In genomic region chr4:62501964-62502732, GRCm38 (mm10) we compare ENCODE assay signal across 8 mouse cellular contexts. TPM values are rescaled to one million over a fixed set of nuclear protein-coding genes. Genes with fewer than 3 reads are reported as not detected.
A peak's percentile ranks its signal among the peaks of the same experiment; 100 is the strongest.
DNase-seq lines count a peak whose midpoint lies in the region; ATAC-seq lines count a peak whose summit lies in the region.

No protein-coding gene starts in this region.

- H3K9ac ChIP-seq in intestine, embryonic 16.5 days (ENCODE audit: low read depth, low read length), result peak overlapping the region; percentile 90

- no peaks in the 10 kb centered on the region for H3K27me3 ChIP-seq in intestine, embryonic 16.5 days (replicated peaks; ENCODE audit: control insufficient read depth, insufficient read depth, low read length)
- no peaks in the 10 kb centered on the region for H3K27me3 ChIP-seq in midbrain, embryonic 10.5 days (ENCODE audit: low read depth, poor library complexity, severe bottlenecking)

- H3K4me3 ChIP-seq in intestine, embryonic 16.5 days (ENCODE audit: low read length), result peak overlapping the region; percentile 79
- peak overlapping the region; percentile 90 for H3K4me3 ChIP-seq in midbrain, embryonic 10.5 days

- peaks cover 8% of the 10 kb centered on the region for H3K4me1 ChIP-seq in intestine, embryonic 16.5 days (ENCODE audit: control insufficient read depth, insufficient read depth, low read length)
- peaks cover 13% of the 10 kb centered on the region for H3K4me1 ChIP-seq in midbrain, embryonic 10.5 days

- H3K36me3 ChIP-seq in intestine, embryonic 16.5 days (ENCODE audit: control insufficient read depth, insufficient read depth, low read length), result peaks cover 10% of the 10 kb centered on the region
- H3K36me3 ChIP-seq in midbrain, embryonic 10.5 days, result peaks cover 20% of the 10 kb centered on the region

- peak overlapping the region; percentile 56 for H3K4me2 ChIP-seq in intestine, embryonic 16.5 days (ENCODE audit: low read depth, low read length)

- peak overlapping the region; percentile 92 for H3K27ac ChIP-seq in intestine, embryonic 16.5 days (ENCODE audit: low read length)
- peak overlapping the region; percentile 84 for H3K27ac ChIP-seq in midbrain, embryonic 10.5 days (replicated peaks)

- ATAC-seq in intestine, embryonic 16.5 days, result peak; percentile 87

- DNase-seq in adrenal gland, adult 8-10 months, result peak; percentile 91
- peak; percentile 95 for DNase-seq in embryo, embryonic 11.5 days (ENCODE audit: low read depth, low spot score)
- DNase-seq in gastrocnemius, postnatal 36 days, result peak; percentile 85 to 89
- peak; percentile 90 to 91 for DNase-seq in left cerebral cortex, postnatal 36 days (ENCODE audit: low spot score in 2 of 2)
- peak; percentile 92 for DNase-seq in midbrain, embryonic 10.5 days (ENCODE audit: low spot score)
- DNase-seq in right cerebral cortex, postnatal 36 days (ENCODE audit: low spot score in 2 of 2), result peak; percentile 87 to 88
- DNase-seq in urinary bladder, postnatal 4 days (ENCODE audit: low spot score in 2 of 2), result peak; percentile 82 to 89

- WGBS in intestine, embryonic 16.5 days, result 2% methylated on average over 38 of the region's 38 CpGs
- WGBS in midbrain, embryonic 10.5 days, result 3% methylated on average over 38 of the region's 38 CpGs

- intact Hi-C loops in gastrocnemius, postnatal 36 days (cut with DNase I), result no loop called here
- intact Hi-C loops in left cerebral cortex, postnatal 36 days (cut with DNase I), result loop anchor here (2.0 to 5.0 kb wide), 2 partner anchors 31 to 95 kb away; partner anchors contain the start of genes Cdc26, Prpf4 and Wdr31

- H3K9me3 ChIP-seq in intestine, embryonic 16.5 days (ENCODE audit: control insufficient read depth, low read length), result no peaks in the 10 kb centered on the region
- H3K9me3 ChIP-seq in midbrain, embryonic 10.5 days (replicated peaks), result no peaks in the 10 kb centered on the region

RNA-seq across cellular contexts. Expression of gene Hdhd3, which starts 1.1 kb away (rescaled TPM):
- 10 to 100 TPM; 13.7 to 35.8 (median 23.6) TPM for total RNA-seq in adrenal gland, adult 8-10 months (2022)
- 1 to 10 TPM in 1 of 2 experiments, under 1 TPM in 1; 0.84 to 1.3 TPM for total RNA-seq in gastrocnemius, postnatal 36 days (2021)
- polyA plus RNA-seq in intestine, embryonic 16.5 days (2015; fragmentation: Nextera tagmentation; extraction: Ambion mirVana), result 115 and 118 TPM in 2 replicates
- total RNA-seq in left cerebral cortex, postnatal 36 days (2021), result 10 to 100 TPM in 1 of 2 experiments, 1 to 10 TPM in 1; 9.8 to 10.4 TPM
- polyA plus RNA-seq in midbrain, embryonic 10.5 days (2016; fragmentation: Nextera tagmentation; extraction: Ambion mirVana), result 10.9 and 13.3 TPM in 2 replicates

RNA-seq across cellular contexts. Expression of gene Alad, which starts 17.6 kb away (rescaled TPM):
- total RNA-seq in adrenal gland, adult 8-10 months (2022), result 100 to 1,000 TPM; 135 to 180 (median 162) TPM
- total RNA-seq in gastrocnemius, postnatal 36 days (2021), result 10 to 100 TPM; 24.5 to 26.3 TPM
- 189 and 191 TPM in 2 replicates for polyA plus RNA-seq in intestine, embryonic 16.5 days (2015; fragmentation: Nextera tagmentation; extraction: Ambion mirVana)
- 10 to 100 TPM; 28.0 to 28.4 TPM for total RNA-seq in left cerebral cortex, postnatal 36 days (2021)
- 120 and 123 TPM in 2 replicates for polyA plus RNA-seq in midbrain, embryonic 10.5 days (2016; fragmentation: Nextera tagmentation; extraction: Ambion mirVana)

RNA-seq across cellular contexts. Expression of gene Bspry, which starts 22.3 kb away (rescaled TPM):
- 10 to 100 TPM in 2 of 4 experiments, 1 to 10 TPM in 2; 5.5 to 32.9 (median 15.0) TPM for total RNA-seq in adrenal gland, adult 8-10 months (2022)
- total RNA-seq in gastrocnemius, postnatal 36 days (2021), result under 1 TPM in 1 of 2 experiments, not detected in 1; 0.10 TPM
- 29.9 and 31.6 TPM in 2 replicates for polyA plus RNA-seq in intestine, embryonic 16.5 days (2015; fragmentation: Nextera tagmentation; extraction: Ambion mirVana)
- under 1 TPM; 0.27 to 0.54 TPM for total RNA-seq in left cerebral cortex, postnatal 36 days (2021)
- 0.47 and 0.57 TPM in 2 replicates for polyA plus RNA-seq in midbrain, embryonic 10.5 days (2016; fragmentation: Nextera tagmentation; extraction: Ambion mirVana)

RNA-seq across cellular contexts. Expression of gene Pole3, which starts 22.7 kb away (rescaled TPM):
- 10 to 100 TPM; 55.6 to 59.0 (median 58.2) TPM for total RNA-seq in adrenal gland, adult 8-10 months (2022)
- 10 to 100 TPM; 14.8 to 15.0 TPM for total RNA-seq in gastrocnemius, postnatal 36 days (2021)
- polyA plus RNA-seq in intestine, embryonic 16.5 days (2015; fragmentation: Nextera tagmentation; extraction: Ambion mirVana), result 57.5 and 67.5 TPM in 2 replicates
- 10 to 100 TPM; 22.5 to 23.1 TPM for total RNA-seq in left cerebral cortex, postnatal 36 days (2021)
- polyA plus RNA-seq in midbrain, embryonic 10.5 days (2016; fragmentation: Nextera tagmentation; extraction: Ambion mirVana), result 140 and 142 TPM in 2 replicates

RNA-seq across cellular contexts. Expression of gene 4933430I17Rik, which starts 23.0 kb away (rescaled TPM):
- 1 to 10 TPM in 1 of 4 experiments, under 1 TPM in 3; 0.35 to 1.3 (median 0.47) TPM for total RNA-seq in adrenal gland, adult 8-10 months (2022)
- not detected for total RNA-seq in gastrocnemius, postnatal 36 days (2021)
- polyA plus RNA-seq in intestine, embryonic 16.5 days (2015; fragmentation: Nextera tagmentation; extraction: Ambion mirVana), result 0.15 and 0.33 TPM in 2 replicates
- under 1 TPM; 0.29 to 0.47 TPM for total RNA-seq in left cerebral cortex, postnatal 36 days (2021)
- 1.5 and 1.7 TPM in 2 replicates for polyA plus RNA-seq in midbrain, embryonic 10.5 days (2016; fragmentation: Nextera tagmentation; extraction: Ambion mirVana)

Comparison
In these comparisons a context has a peak if more than half of its experiments do, and no peak if none do; other contexts are left out.
1. Peak in every context shown above with its lines: DNase-seq, ATAC-seq, H3K4me3 ChIP-seq and H3K27ac ChIP-seq.
2. RNA of gene Hdhd3, which starts 1.1 kb away (total RNA-seq): 13.7 to 35.8 TPM in adrenal gland, adult 8-10 months and 9.8 to 10.4 TPM in left cerebral cortex, postnatal 36 days; 0.84 to 1.3 TPM in gastrocnemius, postnatal 36 days; every median in the first group is over 4 times any median in the second.
3. RNA of gene Alad, which starts 17.6 kb away (total RNA-seq): 135 to 180 TPM in adrenal gland, adult 8-10 months; 28.0 to 28.4 TPM in left cerebral cortex, postnatal 36 days and 24.5 to 26.3 TPM in gastrocnemius, postnatal 36 days; every median in the first group is over 4 times any median in the second.
4. RNA of gene Bspry, which starts 22.3 kb away (total RNA-seq): 5.5 to 32.9 TPM in adrenal gland, adult 8-10 months; 0.27 to 0.54 TPM in left cerebral cortex, postnatal 36 days and 0.10 TPM in gastrocnemius, postnatal 36 days; every median in the first group is over 4 times any median in the second.